Mouse (Mus musculus) neural tube, embryonic 13.5 days (tissue): Measurements from ENCODE around the gene Rarg. TPM values are rescaled to one million over a fixed set of nuclear protein-coding genes. Genes with fewer than 3 reads are reported as not detected.

Experiments used
- ATAC-seq: fragments of 200-750 bp; cut with Nextera tagmentation; 2 replicates; pipeline ENCODE4 v1.8.0; 2017; ENCODE audit warnings: low read depth, mild to moderate bottlenecking, moderate TSS enrichment, moderate library complexity
- H3K27ac ChIP-seq: fragments of 300-500 bp; sonication (generic); replicated peaks from 2 replicates; pipeline ENCODE4 v1.5.1; 2015; ENCODE audit warnings: moderate library complexity, mild to moderate bottlenecking, inconsistent platforms
- H3K27me3 ChIP-seq: fragments of 300-500 bp; sonication (generic); 2 replicates; pipeline ENCODE4 v1.6.1; 2015; ENCODE audit warnings: mild to moderate bottlenecking, inconsistent platforms
- H3K36me3 ChIP-seq: fragments of 300-500 bp; sonication (generic); 2 replicates; pipeline ENCODE4 v1.6.1; 2015; ENCODE audit warnings: mild to moderate bottlenecking, inconsistent platforms
- H3K4me1 ChIP-seq: fragments of 300-500 bp; sonication (generic); replicated peaks from 2 replicates; pipeline ENCODE4 v1.6.1; 2015; ENCODE audit warnings: inconsistent platforms
- H3K4me2 ChIP-seq: fragments of 300-500 bp; sonication (generic); 2 replicates; pipeline ENCODE4 v1.6.1; 2015; ENCODE audit warnings: inconsistent platforms, mild to moderate bottlenecking, moderate library complexity
- H3K4me3 ChIP-seq: fragments of 300-500 bp; sonication (generic); 2 replicates; pipeline ENCODE4 v1.5.1; 2015; ENCODE audit warnings: mild to moderate bottlenecking, inconsistent platforms
- H3K9ac ChIP-seq: fragments of 300-500 bp; sonication (generic); 2 replicates; pipeline ENCODE4 v1.6.1; 2015; ENCODE audit warnings: moderate library complexity, mild to moderate bottlenecking, inconsistent platforms
- H3K9me3 ChIP-seq: fragments of 300-500 bp; sonication (generic); 2 replicates; pipeline ENCODE4 v1.6.1; 2016; ENCODE audit warnings: inconsistent platforms
- WGBS: fragments of 180-500 bp; shearing (Covaris S2); methylation state at CpG from one replicate; pipeline ENCODE4 v1.1.7; 2015; 5-methylcytosine and 5-hydroxymethylcytosine counted together
- polyA plus RNA-seq: library from polyadenylated mRNA; unstranded; fragments of >200 nt; fragmentation: Nextera tagmentation; extraction: Ambion mirVana; gene quantifications from 2 replicates; pipeline ENCODE4 v1.2.1, GENCODE M21; 2015

The Rarg gene
- polyA plus RNA-seq, 1 experiment from 2014 or later = 8.5 TPM

GRCm38 (mm10) chr15:102192820-102193386 is 64.4 kb downstream of the Rarg start:
- 69% methylated on average over 5 of the region's 5 CpGs for WGBS

GRCm38 (mm10) chr15:102192271-102192812 is 65.0 kb downstream of the Rarg start:
- Histone ChIP-seq H3K4me1 (no peaks in the 10 kb centered on the region), H3K4me3 (no peak overlapping the region), H3K27me3 (no peaks in the 10 kb centered on the region), H3K36me3 (no peaks in the 10 kb centered on the region), H3K9ac (no peak overlapping the region), H3K4me2 (no peak overlapping the region), H3K27ac (no peak overlapping the region), H3K9me3 (no peaks in the 10 kb centered on the region)
- WGBS = 88% methylated on average over 7 of the region's 7 CpGs
- ATAC-seq = no peak

More at GRCm38 (mm10) chr15:102192820-102193386, 64.4 kb downstream of the Rarg start:
- no peak overlapping the region for H3K4me3 ChIP-seq
- H3K4me1 ChIP-seq = no peaks in the 10 kb centered on the region
- no peaks in the 10 kb centered on the region for H3K36me3 ChIP-seq
- H3K27me3 ChIP-seq = no peaks in the 10 kb centered on the region
- no peak overlapping the region for H3K4me2 ChIP-seq
- ATAC-seq = no peak
- no peak overlapping the region for H3K9ac ChIP-seq
- no peaks in the 10 kb centered on the region for H3K9me3 ChIP-seq
- no peak overlapping the region for H3K27ac ChIP-seq

GRCm38 (mm10) chr15:102191699-102192098 is 65.6 kb downstream of the Rarg start:
- no peak overlapping the region for H3K27ac ChIP-seq
- H3K9ac ChIP-seq = no peak overlapping the region
- H3K27me3 ChIP-seq = no peaks in the 10 kb centered on the region
- no peaks in the 10 kb centered on the region for H3K36me3 ChIP-seq
- no peak for ATAC-seq
- H3K4me3 ChIP-seq = no peak overlapping the region
- WGBS = 61% methylated on average over 7 of the region's 7 CpGs
- no peaks in the 10 kb centered on the region for H3K4me1 ChIP-seq
- H3K4me2 ChIP-seq = no peak overlapping the region
- H3K9me3 ChIP-seq = no peaks in the 10 kb centered on the region

GRCm38 (mm10) chr15:102188883-102189282 is 68.4 kb downstream of the Rarg start:
- Histone ChIP-seq H3K4me3 (no peak overlapping the region), H3K4me1 (no peaks in the 10 kb centered on the region), H3K4me2 (no peak overlapping the region), H3K36me3 (peaks cover 18% of the 10 kb centered on the region), H3K9me3 (no peaks in the 10 kb centered on the region), H3K27me3 (no peaks in the 10 kb centered on the region), H3K9ac (no peak overlapping the region), H3K27ac (no peak overlapping the region)
- 59% methylated on average over 6 of the region's 6 CpGs for WGBS
- ATAC-seq = no peak

GRCm38 (mm10) chr15:102188096-102188495 is 69.2 kb downstream of the Rarg start:
- H3K4me3 ChIP-seq = no peak overlapping the region
- no peaks in the 10 kb centered on the region for H3K4me1 ChIP-seq
- H3K9ac ChIP-seq = no peak overlapping the region
- no peak overlapping the region for H3K27ac ChIP-seq
- no peaks in the 10 kb centered on the region for H3K27me3 ChIP-seq
- no peak overlapping the region for H3K4me2 ChIP-seq
- no peaks in the 10 kb centered on the region for H3K9me3 ChIP-seq
- peaks cover 22% of the 10 kb centered on the region for H3K36me3 ChIP-seq
- no peak for ATAC-seq
- 90% methylated on average over 10 of the region's 10 CpGs for WGBS

GRCm38 (mm10) chr15:102186239-102186638 is 71.1 kb downstream of the Rarg start:
- no peak overlapping the region for H3K9ac ChIP-seq
- no peak overlapping the region for H3K4me3 ChIP-seq
- H3K4me2 ChIP-seq = no peak overlapping the region
- H3K36me3 ChIP-seq = peaks cover 24% of the 10 kb centered on the region
- H3K4me1 ChIP-seq = no peaks in the 10 kb centered on the region
- no peaks in the 10 kb centered on the region for H3K9me3 ChIP-seq
- WGBS = 87% methylated on average over 11 of the region's 11 CpGs
- no peak for ATAC-seq
- no peak overlapping the region for H3K27ac ChIP-seq
- no peaks in the 10 kb centered on the region for H3K27me3 ChIP-seq

Other genes starting within 250 kb of the Rarg start
- 1.4 and 3.8 TPM in 2 replicates for gene Krt18, start 229.3 kb downstream of the Rarg start, polyA plus RNA-seq
- gene Eif4b, start 183.7 kb downstream of the Rarg start, polyA plus RNA-seq = 81.2 and 90.3 TPM in 2 replicates
- gene Tns2, start 157.1 kb downstream of the Rarg start, polyA plus RNA-seq = 10.5 and 15.9 TPM in 2 replicates
- 54.1 and 55.9 TPM in 2 replicates for gene Spryd3, start 121.3 kb downstream of the Rarg start, polyA plus RNA-seq
- 0.36 and 1.2 TPM in 2 replicates for gene Igfbp6, start 113.2 kb downstream of the Rarg start, polyA plus RNA-seq
- 0.11 TPM in 1 of 2 replicates, not detected in the other for gene Soat2, start 107.0 kb downstream of the Rarg start, polyA plus RNA-seq
- 64.8 and 67.9 TPM in 2 replicates for gene Zfp740, start 54.3 kb downstream of the Rarg start, polyA plus RNA-seq
- gene Csad, start 52.8 kb downstream of the Rarg start, polyA plus RNA-seq = 35.9 and 38.8 TPM in 2 replicates
- gene Itgb7, start 25.6 kb downstream of the Rarg start, polyA plus RNA-seq = 0.30 and 1.7 TPM in 2 replicates
- gene Gm9918, start 13.0 kb upstream of the Rarg start, polyA plus RNA-seq = 0.14 TPM in 1 of 2 replicates, not detected in the other
- gene Mfsd5, start 21.9 kb upstream of the Rarg start, polyA plus RNA-seq = 52.0 and 54.0 TPM in 2 replicates
- gene Espl1, start 38.7 kb upstream of the Rarg start, polyA plus RNA-seq = 5.6 and 7.5 TPM in 2 replicates
- gene Pfdn5, start 68.6 kb upstream of the Rarg start, polyA plus RNA-seq = 438 and 480 TPM in 2 replicates
- 74.0 and 82.6 TPM in 2 replicates for gene Myg1, start 74.2 kb upstream of the Rarg start, polyA plus RNA-seq
- 31.3 and 36.8 TPM in 2 replicates for gene Aaas, start 93.3 kb upstream of the Rarg start, polyA plus RNA-seq
- gene Sp7, start 109.7 kb upstream of the Rarg start, polyA plus RNA-seq = 0.47 and 0.69 TPM in 2 replicates
- gene Sp1, start 148.6 kb upstream of the Rarg start, polyA plus RNA-seq = 4.3 and 6.0 TPM in 2 replicates
- gene Amhr2, start 187.8 kb upstream of the Rarg start, polyA plus RNA-seq = 0.13 and 0.76 TPM in 2 replicates
- 88.7 and 100.0 TPM in 2 replicates for gene Prr13, start 201.5 kb upstream of the Rarg start, polyA plus RNA-seq
- gene Pcbp2, start 213.0 kb upstream of the Rarg start, polyA plus RNA-seq = 137 and 142 TPM in 2 replicates
- 8.7 and 16.2 TPM in 2 replicates for gene Gm10337, start 246.2 kb upstream of the Rarg start, polyA plus RNA-seq